Comparison of ENCODE assay signal across 9 mouse cellular contexts in genomic region chr15:84131096-84131786, GRCm38 (mm10). TPM values are rescaled to one million over a fixed set of nuclear protein-coding genes. Genes with fewer than 3 reads are reported as not detected.
DNase-seq lines count a peak whose midpoint lies in the region; ATAC-seq and TF ChIP-seq lines count a peak whose summit lies in the region.
"Had no signal": no experiment of that assay in that cellular context is flagged by ENCODE, and none has a peak within 500 bp of the region (broad histone marks: within the 10 kb centered on the region; RNA-seq: fewer than 3 reads in every experiment).

No protein-coding gene starts in this region.

- H3K4me3 ChIP-seq in neural tube, embryonic 11.5 days (ENCODE audit: low read depth, low read length), result no peak overlapping the region
- no peak overlapping the region for H3K4me3 ChIP-seq in neural tube, embryonic 15.5 days (replicated peaks)
- H3K4me3 ChIP-seq in lung, postnatal 0 days (ENCODE audit: low read depth, low read length), result no peak overlapping the region
- H3K4me3 ChIP-seq: neural tube, embryonic 12.5 days had no signal

- TF ChIP-seq CTCF in lung, postnatal 0 days (IDR thresholded peaks at IDR 0.05), result no peak

- no peak for ATAC-seq in neural tube, embryonic 11.5 days (ENCODE audit: insufficient read depth, low FRiP score, low TSS enrichment)
- no peak for ATAC-seq in neural tube, embryonic 15.5 days (ENCODE audit: low FRiP score)
- peak; percentile 56; the same call in 1 of the 2 replicates for ATAC-seq in lung, postnatal 0 days
- ATAC-seq in erythroid progenitor cell, adult 5-6 weeks (replicated peaks; ENCODE audit: low FRiP score, poor library complexity, severe bottlenecking), result no peak

- H3K4me2 ChIP-seq in neural tube, embryonic 11.5 days (ENCODE audit: low read depth), result no peak overlapping the region
- H3K4me2 ChIP-seq in neural tube, embryonic 15.5 days, result no peak overlapping the region
- no peak overlapping the region for H3K4me2 ChIP-seq in lung, postnatal 0 days (replicated peaks; ENCODE audit: low read depth, low read length)
- H3K4me2 ChIP-seq: neural tube, embryonic 12.5 days had no signal

- no peak for TF ChIP-seq EP300 in lung, postnatal 0 days (IDR thresholded peaks at IDR 0.05)

- no peaks in the 10 kb centered on the region for H3K27me3 ChIP-seq in neural tube, embryonic 11.5 days (ENCODE audit: control insufficient read depth, insufficient read depth, low read length)
- no peaks in the 10 kb centered on the region for H3K27me3 ChIP-seq in neural tube, embryonic 15.5 days (replicated peaks)
- H3K27me3 ChIP-seq in lung, postnatal 0 days (replicated peaks; ENCODE audit: insufficient read depth, low read length), result no peaks in the 10 kb centered on the region
- H3K27me3 ChIP-seq: neural tube, embryonic 12.5 days had no signal

- H3K9me3 ChIP-seq in neural tube, embryonic 11.5 days (ENCODE audit: control insufficient read depth, low read length), result no peaks in the 10 kb centered on the region
- no peaks in the 10 kb centered on the region for H3K9me3 ChIP-seq in neural tube, embryonic 15.5 days (replicated peaks)
- H3K9me3 ChIP-seq in lung, postnatal 0 days (ENCODE audit: low read length), result no peaks in the 10 kb centered on the region
- H3K9me3 ChIP-seq: neural tube, embryonic 12.5 days had no signal

- H3K9ac ChIP-seq in neural tube, embryonic 11.5 days (ENCODE audit: low read length), result no peak overlapping the region
- no peak overlapping the region for H3K9ac ChIP-seq in neural tube, embryonic 15.5 days (replicated peaks)
- H3K9ac ChIP-seq in lung, postnatal 0 days (replicated peaks; ENCODE audit: low read depth), result no peak overlapping the region
- H3K9ac ChIP-seq: neural tube, embryonic 12.5 days had no signal

- WGBS in neural tube, embryonic 11.5 days, result 67% methylated on average over 16 of the region's 16 CpGs
- WGBS in neural tube, embryonic 15.5 days, result 66% methylated on average over 16 of the region's 16 CpGs
- 42% methylated on average over 16 of the region's 16 CpGs for WGBS in lung, postnatal 0 days

- H3K4me1 ChIP-seq in neural tube, embryonic 11.5 days (ENCODE audit: control insufficient read depth, insufficient read depth, low read length), result no peaks in the 10 kb centered on the region
- H3K4me1 ChIP-seq in neural tube, embryonic 15.5 days, result no peaks in the 10 kb centered on the region
- H3K4me1 ChIP-seq in lung, postnatal 0 days (ENCODE audit: insufficient read depth, low read depth, low read length), result no peaks in the 10 kb centered on the region
- H3K4me1 ChIP-seq: neural tube, embryonic 12.5 days had no signal

- peak; percentile 17 for DNase-seq in neural tube, embryonic 11.5 days (ENCODE audit: low spot score)
- DNase-seq in adrenal gland, postnatal 36 days, result peak; percentile 53 to 81
- DNase-seq in gastrocnemius, postnatal 10 days, result peak; percentile 41
- peak; percentile 15 for DNase-seq in lung, postnatal 0 days (ENCODE audit: low spot score)
- no peak for DNase-seq in left cerebral cortex, adult 9 months (ENCODE audit: low spot score in 2 of 2)

- no peak overlapping the region for H3K27ac ChIP-seq in neural tube, embryonic 11.5 days (ENCODE audit: low read depth, low read length)
- H3K27ac ChIP-seq in neural tube, embryonic 15.5 days (replicated peaks), result no peak overlapping the region
- no peak overlapping the region for H3K27ac ChIP-seq in lung, postnatal 0 days (ENCODE audit: low read length)
- H3K27ac ChIP-seq: neural tube, embryonic 12.5 days had no signal

- H3K36me3 ChIP-seq in neural tube, embryonic 11.5 days (ENCODE audit: control insufficient read depth, insufficient read depth, low read length), result no peaks in the 10 kb centered on the region
- H3K36me3 ChIP-seq in neural tube, embryonic 15.5 days, result no peaks in the 10 kb centered on the region
- no peaks in the 10 kb centered on the region for H3K36me3 ChIP-seq in lung, postnatal 0 days (ENCODE audit: insufficient read depth, low read length)
- H3K36me3 ChIP-seq: neural tube, embryonic 12.5 days had no signal

RNA-seq across cellular contexts. Expression of gene Pnpla5, which starts 8.3 kb away (rescaled TPM):
- not detected in 2 replicates for polyA plus RNA-seq in neural tube, embryonic 11.5 days (2014; fragmentation: Nextera tagmentation; extraction: Ambion mirVana)
- polyA plus RNA-seq in neural tube, embryonic 15.5 days (2015; fragmentation: Nextera tagmentation; extraction: Ambion mirVana), result not detected in 2 replicates
- total RNA-seq in adrenal gland, postnatal 36 days (2021), result under 1 TPM in 1 of 2 experiments, not detected in 1; 0.23 TPM
- not detected for total RNA-seq in gastrocnemius, postnatal 10 days (2021)
- polyA plus RNA-seq in lung, postnatal 0 days (2015; fragmentation: Nextera tagmentation; extraction: Ambion mirVana), result not detected in 2 replicates
- total RNA-seq in erythroid progenitor cell, adult 5-6 weeks (2015; ENCODE audit: low replicate concordance), result not detected in 2 replicates
- not detected in 2 replicates for total RNA-seq in erythroid progenitor cell, adult 5-6 weeks (2017; ENCODE audit: low replicate concordance)
- total RNA-seq: layer of hippocampus, postnatal 10 days had no signal
- polyA plus RNA-seq: neural tube, embryonic 12.5 days had no signal

RNA-seq across cellular contexts. Expression of gene Sult4a1, which starts 25.7 kb away (rescaled TPM):
- 16.0 and 18.1 TPM in 2 replicates for polyA plus RNA-seq in neural tube, embryonic 11.5 days (2014; fragmentation: Nextera tagmentation; extraction: Ambion mirVana)
- polyA plus RNA-seq in neural tube, embryonic 15.5 days (2015; fragmentation: Nextera tagmentation; extraction: Ambion mirVana), result 130 and 150 TPM in 2 replicates
- total RNA-seq in adrenal gland, postnatal 36 days (2021), result 1 to 10 TPM; 2.7 to 3.7 TPM
- total RNA-seq in gastrocnemius, postnatal 10 days (2021), result under 1 TPM; 0.36 to 0.38 TPM
- polyA plus RNA-seq in lung, postnatal 0 days (2015; fragmentation: Nextera tagmentation; extraction: Ambion mirVana), result 0.17 and 0.24 TPM in 2 replicates
- total RNA-seq in erythroid progenitor cell, adult 5-6 weeks (2015; ENCODE audit: low replicate concordance), result not detected in 2 replicates
- total RNA-seq in erythroid progenitor cell, adult 5-6 weeks (2017; ENCODE audit: low replicate concordance), result not detected in 2 replicates

RNA-seq across cellular contexts. Expression of gene Pnpla3, which starts 36.4 kb away (rescaled TPM):
- polyA plus RNA-seq in neural tube, embryonic 11.5 days (2014; fragmentation: Nextera tagmentation; extraction: Ambion mirVana), result 0.29 and 0.97 TPM in 2 replicates
- 5.9 and 6.6 TPM in 2 replicates for polyA plus RNA-seq in neural tube, embryonic 15.5 days (2015; fragmentation: Nextera tagmentation; extraction: Ambion mirVana)
- 100 to 1,000 TPM in 1 of 2 experiments, 10 to 100 TPM in 1; 30.7 to 111 TPM for total RNA-seq in adrenal gland, postnatal 36 days (2021)
- total RNA-seq in gastrocnemius, postnatal 10 days (2021), result 1 to 10 TPM; 3.7 to 4.5 TPM
- 0.27 and 0.49 TPM in 2 replicates for polyA plus RNA-seq in lung, postnatal 0 days (2015; fragmentation: Nextera tagmentation; extraction: Ambion mirVana)
- not detected in 2 replicates for total RNA-seq in erythroid progenitor cell, adult 5-6 weeks (2015; ENCODE audit: low replicate concordance)
- total RNA-seq in erythroid progenitor cell, adult 5-6 weeks (2017; ENCODE audit: low replicate concordance), result not detected in 2 replicates

Comparison
In these comparisons a context has a peak if more than half of its experiments do, and no peak if none do; other contexts are left out.
1. DNase-seq: peak in neural tube, embryonic 11.5 days (single experiment), adrenal gland, postnatal 36 days (2 of 2), gastrocnemius, postnatal 10 days (single experiment) and lung, postnatal 0 days (single experiment); none in left cerebral cortex, adult 9 months (0 of 2).
2. RNA of gene Pnpla3, which starts 36.4 kb away (total RNA-seq): 30.7 to 111 TPM in adrenal gland, postnatal 36 days; 3.7 to 4.5 TPM in gastrocnemius, postnatal 10 days and not detected in erythroid progenitor cell, adult 5-6 weeks; every median in the first group is over 4 times any median in the second.